Mouse (Mus musculus): ENCODE measurements at regions not wholly inside any gene's neighbourhood (a gene's known extent, or its start where the extent isn't known, plus 50 kb on each side); places are given as distances from the start of the nearest gene placed in this dataset.

GRCm38 (mm10) chr6:127239529-127240471 is 87.8 kb upstream of the Ccnd2 start:
- H3K4me2 ChIP-seq (ENCODE audit: low read depth, low read length) = no peak overlapping the region
- no peak overlapping the region for H3K9ac ChIP-seq (ENCODE audit: low read length)
- H3K36me3 ChIP-seq (ENCODE audit: control insufficient read depth, insufficient read depth, low read length) = no peaks in the 10 kb centered on the region
- no peaks in the 10 kb centered on the region for H3K27me3 ChIP-seq (ENCODE audit: control insufficient read depth, insufficient read depth, low read length)
- no peaks in the 10 kb centered on the region for H3K9me3 ChIP-seq (replicated peaks; ENCODE audit: control insufficient read depth, low read length)
- 68% methylated on average over 12 of the region's 12 CpGs for WGBS
- no peak overlapping the region for H3K27ac ChIP-seq (ENCODE audit: low read length)
- no peak overlapping the region for H3K4me3 ChIP-seq (replicated peaks; ENCODE audit: low read length)
- no peak for ATAC-seq (ENCODE audit: insufficient read depth, low FRiP score)
- no peaks in the 10 kb centered on the region for H3K4me1 ChIP-seq (ENCODE audit: control insufficient read depth, insufficient read depth, low read length)

DNA sequence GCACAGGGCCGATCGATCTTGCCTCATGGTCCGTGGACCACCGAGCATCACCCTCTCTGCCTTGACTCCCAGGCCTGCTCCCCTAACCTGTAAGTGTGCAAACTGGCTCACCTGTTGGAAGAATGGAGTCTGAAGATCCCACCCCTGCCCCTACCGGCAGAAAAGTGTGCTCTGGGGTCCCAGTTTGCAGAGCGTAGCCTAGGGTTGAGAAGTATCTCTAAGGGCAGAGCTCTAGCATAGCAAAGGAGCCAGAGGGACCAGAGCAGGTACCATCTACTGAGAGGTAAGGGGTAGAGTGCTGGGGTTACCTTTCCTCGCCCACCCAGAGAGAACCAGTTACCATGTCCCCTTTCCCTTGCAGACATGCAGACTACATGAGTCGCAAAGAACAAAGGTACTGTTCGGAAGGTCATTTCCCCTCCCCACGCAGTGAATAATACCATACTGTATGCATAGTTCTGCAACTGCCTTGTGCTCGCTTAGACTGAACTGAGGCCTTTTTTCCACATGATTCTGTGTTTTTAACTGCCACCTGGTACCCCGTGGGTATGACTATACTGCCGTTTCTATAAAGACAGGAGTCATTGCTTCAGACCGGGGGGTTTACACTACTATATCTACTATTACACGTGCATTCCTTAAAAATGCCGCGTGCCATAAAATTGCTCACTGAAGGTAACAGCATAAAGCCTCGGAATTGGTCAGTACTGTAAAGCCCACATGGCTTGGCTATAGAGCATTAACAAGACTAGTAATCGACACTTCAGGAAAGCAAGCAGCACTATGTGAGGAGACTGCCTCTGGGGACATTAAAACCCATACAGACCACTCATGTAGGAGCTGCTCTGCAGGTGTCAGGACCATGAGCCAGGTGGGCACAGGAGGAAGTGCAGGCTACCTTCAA is 88.7 kb upstream of the Ccnd2 start:
- ATAC-seq (ENCODE audit: insufficient read depth, low FRiP score) = no peak
- no peak overlapping the region for H3K27ac ChIP-seq (ENCODE audit: low read length)

GRCm38 (mm10) chr6:127241693-127242425 is 89.9 kb upstream of the Ccnd2 start:
- H3K9me3 ChIP-seq (replicated peaks; ENCODE audit: control insufficient read depth, low read length) = no peaks in the 10 kb centered on the region
- H3K4me2 ChIP-seq (ENCODE audit: low read depth, low read length) = no peak overlapping the region
- H3K4me1 ChIP-seq (ENCODE audit: control insufficient read depth, insufficient read depth, low read length) = no peaks in the 10 kb centered on the region
- no peaks in the 10 kb centered on the region for H3K27me3 ChIP-seq (ENCODE audit: control insufficient read depth, insufficient read depth, low read length)
- no peak for ATAC-seq (ENCODE audit: insufficient read depth, low FRiP score)
- H3K9ac ChIP-seq (ENCODE audit: low read length) = no peak overlapping the region
- no peaks in the 10 kb centered on the region for H3K36me3 ChIP-seq (ENCODE audit: control insufficient read depth, insufficient read depth, low read length)
- no peak overlapping the region for H3K4me3 ChIP-seq (replicated peaks; ENCODE audit: low read length)
- no peak overlapping the region for H3K27ac ChIP-seq (ENCODE audit: low read length)
- 66% methylated on average over 14 of the region's 14 CpGs for WGBS

More for the DNA sequence above, 88.7 kb upstream of the Ccnd2 start:
- no peak overlapping the region for H3K4me2 ChIP-seq (ENCODE audit: low read depth, low read length)
- 87% methylated on average over 19 of the region's 19 CpGs for WGBS
- no peaks in the 10 kb centered on the region for H3K4me1 ChIP-seq (ENCODE audit: control insufficient read depth, insufficient read depth, low read length)
- no peak overlapping the region for H3K9ac ChIP-seq (ENCODE audit: low read length)
- H3K9me3 ChIP-seq (replicated peaks; ENCODE audit: control insufficient read depth, low read length) = no peaks in the 10 kb centered on the region
- no peak overlapping the region for H3K4me3 ChIP-seq (replicated peaks; ENCODE audit: low read length)
- no peaks in the 10 kb centered on the region for H3K27me3 ChIP-seq (ENCODE audit: control insufficient read depth, insufficient read depth, low read length)
- H3K36me3 ChIP-seq (ENCODE audit: control insufficient read depth, insufficient read depth, low read length) = no peaks in the 10 kb centered on the region

DNA sequence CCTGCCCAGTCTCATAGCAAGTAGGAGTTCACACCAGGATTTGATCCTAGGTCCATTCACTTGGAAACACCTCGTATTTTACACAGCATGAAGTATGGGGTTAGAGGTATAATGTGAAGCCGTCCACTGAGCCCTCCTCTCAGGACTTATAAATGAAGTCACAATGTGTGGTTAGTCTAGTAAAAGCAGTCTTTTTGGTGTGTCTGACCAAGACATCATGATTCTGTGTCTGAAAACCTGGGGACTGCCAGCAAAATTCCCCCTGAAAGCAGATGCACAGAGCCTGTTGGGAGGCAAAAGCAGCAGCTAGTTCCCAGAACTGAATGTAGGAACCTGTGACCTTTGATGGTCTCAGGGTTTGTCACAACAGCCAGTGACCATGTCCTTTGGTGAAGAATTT is 91.0 kb upstream of the Ccnd2 start:
- no peaks in the 10 kb centered on the region for H3K36me3 ChIP-seq (ENCODE audit: control insufficient read depth, insufficient read depth, low read length)
- H3K4me1 ChIP-seq (ENCODE audit: control insufficient read depth, insufficient read depth, low read length) = no peaks in the 10 kb centered on the region
- H3K9me3 ChIP-seq (replicated peaks; ENCODE audit: control insufficient read depth, low read length) = no peaks in the 10 kb centered on the region
- H3K27ac ChIP-seq (ENCODE audit: low read length) = no peak overlapping the region
- H3K27me3 ChIP-seq (ENCODE audit: control insufficient read depth, insufficient read depth, low read length) = no peaks in the 10 kb centered on the region
- ATAC-seq (ENCODE audit: insufficient read depth, low FRiP score) = no peak
- H3K9ac ChIP-seq (ENCODE audit: low read length) = no peak overlapping the region
- WGBS = 86% methylated on average over 2 of the region's 2 CpGs
- no peak overlapping the region for H3K4me2 ChIP-seq (ENCODE audit: low read depth, low read length)
- H3K4me3 ChIP-seq (replicated peaks; ENCODE audit: low read length) = no peak overlapping the region

GRCm38 (mm10) chr6:127245814-127246440 is 93.9 kb upstream of the Ccnd2 start:
- no peak overlapping the region for H3K4me2 ChIP-seq (ENCODE audit: low read depth, low read length)
- WGBS = 58% methylated on average over 4 of the region's 4 CpGs
- peaks cover 3% of the 10 kb centered on the region; the same call in 1 of the 2 replicates for H3K4me1 ChIP-seq (ENCODE audit: control insufficient read depth, insufficient read depth, low read length)
- peak; percentile 76 for ATAC-seq (ENCODE audit: insufficient read depth, low FRiP score)
- no peaks in the 10 kb centered on the region for H3K9me3 ChIP-seq (replicated peaks; ENCODE audit: control insufficient read depth, low read length)
- H3K27me3 ChIP-seq (ENCODE audit: control insufficient read depth, insufficient read depth, low read length) = no peaks in the 10 kb centered on the region
- H3K36me3 ChIP-seq (ENCODE audit: control insufficient read depth, insufficient read depth, low read length) = no peaks in the 10 kb centered on the region
- no peak overlapping the region for H3K27ac ChIP-seq (ENCODE audit: low read length)
- no peak overlapping the region for H3K9ac ChIP-seq (ENCODE audit: low read length)
- H3K4me3 ChIP-seq (replicated peaks; ENCODE audit: low read length) = no peak overlapping the region

DNA sequence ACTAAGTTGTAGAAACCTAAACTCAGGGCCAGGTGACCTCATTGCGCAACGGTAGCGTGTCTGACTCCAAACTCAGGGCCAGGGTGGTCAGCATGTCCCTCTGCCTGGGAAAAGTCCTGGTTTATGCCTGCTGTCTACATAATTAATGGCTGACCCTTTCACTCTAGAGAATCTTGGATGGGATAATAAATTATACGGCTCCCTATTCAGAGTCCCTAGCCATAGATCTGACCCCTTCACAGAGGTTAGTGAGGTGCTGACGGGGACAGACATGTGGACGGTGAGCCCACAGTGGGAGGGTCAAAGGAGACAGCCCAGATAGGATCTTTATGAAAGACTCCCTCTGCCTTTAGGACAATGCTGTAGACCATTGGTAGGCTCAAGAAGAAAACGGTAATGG is 94.7 kb upstream of the Ccnd2 start:
- Histone ChIP-seq H3K4me3 (replicated peaks; ENCODE audit: low read length) (no peak overlapping the region), H3K36me3 (ENCODE audit: control insufficient read depth, insufficient read depth, low read length) (no peaks in the 10 kb centered on the region), H3K4me1 (ENCODE audit: control insufficient read depth, insufficient read depth, low read length) (peaks cover 11% of the 10 kb centered on the region; the same call in 1 of the 2 replicates), H3K27me3 (ENCODE audit: control insufficient read depth, insufficient read depth, low read length) (no peaks in the 10 kb centered on the region), H3K4me2 (ENCODE audit: low read depth, low read length) (no peak overlapping the region), H3K9me3 (replicated peaks; ENCODE audit: control insufficient read depth, low read length) (no peaks in the 10 kb centered on the region), H3K9ac (ENCODE audit: low read length) (no peak overlapping the region), H3K27ac (ENCODE audit: low read length) (no peak overlapping the region)
- ATAC-seq (ENCODE audit: insufficient read depth, low FRiP score) = no peak
- 79% methylated on average over 7 of the region's 7 CpGs for WGBS

DNA sequence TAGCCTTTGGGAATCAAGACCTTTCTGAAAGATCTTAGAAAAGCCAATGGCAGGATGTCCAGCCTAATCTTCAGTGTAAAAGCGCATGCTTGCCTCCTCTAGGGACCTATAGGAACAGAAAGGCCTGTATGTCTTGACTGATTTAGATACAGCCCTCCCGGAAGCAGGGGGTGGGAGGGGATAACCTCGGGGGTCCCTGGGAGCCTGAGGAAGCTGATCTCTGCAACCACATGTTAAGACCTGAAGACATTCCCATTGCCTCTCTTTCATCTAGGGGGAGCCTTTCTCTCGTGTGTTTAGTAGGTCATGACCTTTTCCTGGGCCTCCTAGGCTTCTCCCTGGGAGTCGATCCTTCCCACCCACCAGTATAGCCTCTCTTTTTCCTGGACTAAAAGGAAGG is 95.3 kb upstream of the Ccnd2 start:
- no peak overlapping the region for H3K4me3 ChIP-seq (replicated peaks; ENCODE audit: low read length)
- no peaks in the 10 kb centered on the region for H3K9me3 ChIP-seq (replicated peaks; ENCODE audit: control insufficient read depth, low read length)
- H3K9ac ChIP-seq (ENCODE audit: low read length) = no peak overlapping the region
- H3K36me3 ChIP-seq (ENCODE audit: control insufficient read depth, insufficient read depth, low read length) = no peaks in the 10 kb centered on the region
- H3K4me1 ChIP-seq (ENCODE audit: control insufficient read depth, insufficient read depth, low read length) = peaks cover 17% of the 10 kb centered on the region
- H3K4me2 ChIP-seq (ENCODE audit: low read depth, low read length) = no peak overlapping the region
- no peak for ATAC-seq (ENCODE audit: insufficient read depth, low FRiP score)
- H3K27me3 ChIP-seq (ENCODE audit: control insufficient read depth, insufficient read depth, low read length) = no peaks in the 10 kb centered on the region
- WGBS = 46% methylated on average over 5 of the region's 5 CpGs
- no peak overlapping the region for H3K27ac ChIP-seq (ENCODE audit: low read length)

GRCm38 (mm10) chr6:127250181-127250873 is 98.3 kb upstream of the Ccnd2 start:
- no peaks in the 10 kb centered on the region for H3K27me3 ChIP-seq (ENCODE audit: control insufficient read depth, insufficient read depth, low read length)
- H3K27ac ChIP-seq (ENCODE audit: low read length) = no peak overlapping the region
- peaks cover 20% of the 10 kb centered on the region for H3K4me1 ChIP-seq (ENCODE audit: control insufficient read depth, insufficient read depth, low read length)
- H3K9me3 ChIP-seq (replicated peaks; ENCODE audit: control insufficient read depth, low read length) = no peaks in the 10 kb centered on the region
- H3K4me2 ChIP-seq (ENCODE audit: low read depth, low read length) = no peak overlapping the region
- ATAC-seq (ENCODE audit: insufficient read depth, low FRiP score) = no peak
- no peak overlapping the region for H3K9ac ChIP-seq (ENCODE audit: low read length)
- WGBS = 39% methylated on average over 8 of the region's 8 CpGs
- no peaks in the 10 kb centered on the region for H3K36me3 ChIP-seq (ENCODE audit: control insufficient read depth, insufficient read depth, low read length)
- no peak overlapping the region for H3K4me3 ChIP-seq (replicated peaks; ENCODE audit: low read length)

Measured in stomach, embryonic 16.5 days (tissue).